Mouse (Mus musculus) C2C12 (cell line): ENCODE results near the gene St6galnac6.

Experiments used
- CEBPB ChIP-seq: IDR thresholded peaks from one replicate; pipeline ENCODE4 v1.6.1; 2011; ENCODE audit warnings: low read depth, mild to moderate bottlenecking, control low read depth, moderate library complexity
- CTCF ChIP-seq: IDR thresholded peaks from one replicate; pipeline ENCODE4 v1.5.1; 2011; ENCODE audit not compliant: control insufficient read depth, insufficient read depth, insufficient read length
- MYOD1 ChIP-seq: IDR thresholded peaks from one replicate; pipeline ENCODE4 v1.6.1; 2011; ENCODE audit warnings: low read depth; ENCODE audit not compliant: control insufficient read depth, insufficient read length
- USF1 ChIP-seq: IDR thresholded peaks from one replicate; pipeline ENCODE4 v1.6.1; 2011; ENCODE audit warnings: low read depth, mild to moderate bottlenecking, control low read depth, moderate library complexity

- TF ChIP-seq CTCF: no peak
- no peak for TF ChIP-seq MYOD1
- TF ChIP-seq USF1: no peak
- no peak for TF ChIP-seq CEBPB
These were observed 38.3 kb downstream of the St6galnac6 start for GRCm38 (mm10) chr2:32637778-32638281.
